Mouse (Mus musculus): ENCODE data around the gene Ppib. TPM values are rescaled to one million over a fixed set of nuclear protein-coding genes. Genes with fewer than 3 reads are reported as not detected.
A peak's percentile ranks its signal among the peaks of the same experiment; 100 is the strongest.

Gene Ppib
- total RNA-seq, 2 experiments from 2014 or later = 262 to 272 TPM

DNA sequence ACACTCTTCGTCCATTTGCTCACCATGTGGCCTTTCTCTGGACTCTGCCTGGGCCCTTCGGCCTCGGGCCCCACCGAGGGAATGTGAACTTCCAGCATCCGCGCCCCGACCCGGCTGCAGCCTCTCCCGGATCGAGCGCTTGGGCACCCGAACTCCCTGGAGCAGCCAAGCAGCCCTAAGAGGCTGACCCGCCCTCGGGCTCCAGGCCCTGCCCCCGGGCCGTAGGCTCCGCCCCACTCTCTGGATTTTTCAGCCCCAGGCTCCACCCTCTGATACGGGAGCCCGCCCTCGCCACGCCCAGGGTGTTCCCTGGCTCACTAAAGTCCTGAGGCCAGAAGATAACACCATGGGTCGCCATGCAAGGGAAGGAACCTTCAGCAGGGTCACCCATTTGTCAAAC, 9.6 kb downstream of the Ppib start, which contains the start of gene Snx22:
Snx22 (minus strand) TSS at position 137 of the 400 bp plus-strand sequence.
- peak; percentile 74 to 84 for DNase-seq
- intact Hi-C loops (cut with DNase I) = no loop called here

GRCm38 (mm10) chr9:66070151-66070550, 10.1 kb downstream of the Ppib start:
- intact Hi-C loops (cut with DNase I) = no loop called here
- no peak for DNase-seq

- DNase-seq = no peak
- intact Hi-C loops (cut with DNase I) = no loop called here
Measured at GRCm38 (mm10) chr9:66072754-66073153, 12.7 kb downstream of the Ppib start.

DNA sequence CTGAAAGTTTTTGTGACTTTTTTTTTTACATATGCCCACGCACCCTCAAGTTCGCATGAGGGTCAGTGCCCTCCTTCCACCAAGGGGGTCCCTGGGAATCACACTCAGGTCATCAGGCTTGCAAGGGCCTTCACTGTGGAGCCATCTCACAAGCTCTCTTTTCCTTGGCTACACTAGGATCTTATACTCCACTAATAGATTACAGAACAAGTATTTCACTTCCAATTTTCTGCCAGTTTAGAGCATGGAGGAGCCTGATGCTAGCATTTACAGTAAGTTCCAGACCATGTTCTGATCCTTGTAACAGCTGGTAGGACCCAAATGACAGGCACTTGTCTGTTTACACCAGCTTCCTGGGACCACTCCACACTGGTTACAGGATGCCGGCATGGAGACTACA, 18.1 kb downstream of the Ppib start:
- intact Hi-C loops (cut with DNase I) = no loop called here
- DNase-seq = no peak

DNA sequence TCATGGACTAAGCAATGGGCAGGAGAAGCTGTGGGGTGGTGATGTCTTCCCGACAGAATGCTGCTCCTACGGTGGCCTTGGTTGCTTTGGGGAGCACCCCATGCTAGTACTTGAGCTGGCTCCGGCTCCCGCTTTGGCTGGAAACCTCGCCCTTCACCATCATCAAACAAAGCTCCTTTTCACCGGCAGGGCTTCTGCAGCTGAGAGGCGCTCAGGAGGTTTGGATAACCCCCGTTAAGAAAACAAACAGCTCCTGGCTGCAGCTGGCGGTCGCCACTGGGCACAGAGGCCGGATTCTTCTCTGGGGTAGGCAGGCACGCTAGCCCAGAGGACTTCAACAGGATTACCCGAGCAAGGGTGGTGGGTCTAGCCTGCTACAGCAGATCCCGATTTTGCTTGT, 18.5 kb downstream of the Ppib start:
- intact Hi-C loops (cut with DNase I) = no loop called here
- DNase-seq = no peak

- intact Hi-C loops (cut with DNase I) = no loop called here
- DNase-seq = no peak
Measured at GRCm38 (mm10) chr9:66080804-66081459, 20.9 kb downstream of the Ppib start.

DNA sequence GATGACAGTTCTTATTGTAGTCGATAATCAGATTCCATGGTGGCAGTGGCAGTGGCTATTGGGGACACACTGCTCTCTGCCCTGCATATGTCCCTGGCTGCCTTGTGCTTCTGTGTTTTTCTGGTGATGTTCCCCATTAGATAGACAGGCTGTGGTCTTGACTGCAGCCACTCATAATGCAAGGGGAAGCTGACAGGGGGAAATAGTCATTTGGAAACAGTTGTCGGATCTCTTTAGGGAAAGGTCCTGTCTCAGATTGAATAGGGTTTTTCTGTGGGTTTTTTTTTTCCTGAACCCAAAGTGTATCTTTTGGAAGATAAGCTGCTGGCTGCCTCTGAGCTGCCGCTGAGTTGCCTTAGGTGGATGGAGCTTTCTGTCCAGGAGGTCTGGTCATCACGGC, 22.0 kb downstream of the Ppib start:
- no peak for DNase-seq
- intact Hi-C loops (cut with DNase I) = no loop called here

DNA sequence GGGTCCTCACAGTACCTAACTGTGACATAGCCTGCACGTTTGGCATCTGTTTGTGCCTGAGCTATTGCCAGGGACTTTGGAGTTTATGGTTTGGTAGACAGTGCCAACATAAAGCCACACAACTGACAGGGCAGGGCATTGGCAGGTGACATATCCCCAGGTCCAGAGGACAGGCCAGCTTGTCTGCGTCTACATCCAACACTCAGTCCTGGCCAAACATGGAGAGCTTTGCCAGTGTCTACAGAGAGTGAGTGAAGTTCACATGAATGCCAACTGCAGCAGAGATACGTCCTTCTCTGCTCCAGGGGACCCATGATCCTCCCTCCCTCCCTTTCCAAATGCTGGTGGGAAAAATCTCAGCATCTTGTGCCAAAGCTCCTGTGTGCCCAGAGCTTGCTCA, 24.1 kb downstream of the Ppib start:
- no peak for DNase-seq
- intact Hi-C loops (cut with DNase I) = no loop called here

DNA sequence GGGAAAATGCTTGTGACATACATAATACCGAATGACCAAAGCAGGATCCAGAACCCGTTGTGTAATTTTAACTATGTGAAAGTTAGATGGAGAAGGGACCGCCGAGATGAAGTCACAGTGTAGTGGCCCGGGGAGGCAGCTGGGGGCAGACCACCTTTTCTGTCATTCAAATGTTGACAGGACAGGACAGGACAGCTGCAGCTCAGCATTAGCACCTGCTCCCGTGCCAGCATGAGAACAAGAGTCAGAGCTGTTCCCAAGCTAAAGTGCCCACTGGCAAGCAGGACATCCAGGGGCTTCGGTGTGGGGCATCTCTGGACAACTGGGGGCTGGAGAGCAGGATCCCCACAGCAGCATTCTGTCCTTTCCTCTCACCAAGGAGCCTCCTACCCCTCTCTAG, 27.0 kb downstream of the Ppib start:
- no peak for DNase-seq
- intact Hi-C loops (cut with DNase I) = loop anchor here (5.0 kb wide), 1 partner anchor 180 kb away; the partner anchor contains the start of genes Csnk1g1 and Trip4

DNA sequence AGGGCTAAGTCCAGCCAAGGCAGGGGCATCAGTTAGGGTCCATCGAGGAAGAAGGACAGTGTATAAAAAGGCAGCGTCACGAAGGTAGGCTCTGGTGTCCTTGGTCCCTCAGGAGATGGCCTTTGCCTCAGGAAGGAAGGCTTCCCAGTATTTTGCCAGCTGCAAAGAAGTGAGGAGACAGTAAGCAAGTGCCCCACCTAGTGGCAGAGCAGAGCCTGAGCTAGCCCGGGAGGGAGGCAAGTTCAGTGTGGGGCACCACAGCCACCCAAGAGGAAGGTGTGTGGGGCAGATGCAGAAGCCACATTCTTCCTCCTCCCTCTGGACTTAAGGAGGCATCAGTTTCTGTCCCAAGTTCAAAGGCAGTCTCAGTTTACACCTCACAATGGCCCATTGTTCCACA, 28.4 kb downstream of the Ppib start:
- peak; percentile 55 to 69 for DNase-seq
- intact Hi-C loops (cut with DNase I) = loop anchor here (2.0 to 5.0 kb wide), 2 partner anchors 22 to 181 kb away; partner anchors contain the start of genes Csnk1g1 and Trip4

DNA sequence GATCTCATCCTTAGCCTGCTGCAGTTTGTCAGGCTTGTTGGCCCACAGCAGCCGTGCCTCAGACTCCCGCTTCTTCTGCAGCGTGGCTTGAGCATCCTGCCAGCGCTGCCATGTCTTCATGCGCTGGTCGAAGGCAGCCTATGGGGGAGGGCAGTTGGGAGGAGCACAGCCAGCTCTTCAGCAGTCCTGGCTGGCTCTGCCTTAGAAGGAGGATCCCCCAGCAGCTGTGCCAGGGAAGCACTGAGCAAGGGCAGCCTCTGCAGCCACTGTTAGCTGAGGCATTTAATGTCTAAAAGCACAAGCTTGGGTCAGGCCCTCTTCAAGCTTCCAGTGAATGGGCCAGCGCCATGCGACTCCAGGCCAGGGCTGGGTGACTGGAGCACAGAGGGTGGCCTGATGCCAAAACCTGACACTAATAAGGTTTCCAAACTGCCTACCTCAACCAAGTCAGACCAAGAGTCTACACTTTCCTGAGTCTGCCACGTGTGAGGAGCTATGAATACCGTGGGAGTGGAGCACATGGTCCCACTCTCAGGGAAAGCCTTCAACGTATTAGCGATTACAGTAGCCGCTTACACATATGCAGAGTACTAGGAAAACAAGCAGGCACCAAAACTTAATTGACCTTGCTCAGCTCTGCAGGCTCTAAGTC, 30.7 kb downstream of the Ppib start:
- DNase-seq = no peak
- intact Hi-C loops (cut with DNase I) = no loop called here

DNA sequence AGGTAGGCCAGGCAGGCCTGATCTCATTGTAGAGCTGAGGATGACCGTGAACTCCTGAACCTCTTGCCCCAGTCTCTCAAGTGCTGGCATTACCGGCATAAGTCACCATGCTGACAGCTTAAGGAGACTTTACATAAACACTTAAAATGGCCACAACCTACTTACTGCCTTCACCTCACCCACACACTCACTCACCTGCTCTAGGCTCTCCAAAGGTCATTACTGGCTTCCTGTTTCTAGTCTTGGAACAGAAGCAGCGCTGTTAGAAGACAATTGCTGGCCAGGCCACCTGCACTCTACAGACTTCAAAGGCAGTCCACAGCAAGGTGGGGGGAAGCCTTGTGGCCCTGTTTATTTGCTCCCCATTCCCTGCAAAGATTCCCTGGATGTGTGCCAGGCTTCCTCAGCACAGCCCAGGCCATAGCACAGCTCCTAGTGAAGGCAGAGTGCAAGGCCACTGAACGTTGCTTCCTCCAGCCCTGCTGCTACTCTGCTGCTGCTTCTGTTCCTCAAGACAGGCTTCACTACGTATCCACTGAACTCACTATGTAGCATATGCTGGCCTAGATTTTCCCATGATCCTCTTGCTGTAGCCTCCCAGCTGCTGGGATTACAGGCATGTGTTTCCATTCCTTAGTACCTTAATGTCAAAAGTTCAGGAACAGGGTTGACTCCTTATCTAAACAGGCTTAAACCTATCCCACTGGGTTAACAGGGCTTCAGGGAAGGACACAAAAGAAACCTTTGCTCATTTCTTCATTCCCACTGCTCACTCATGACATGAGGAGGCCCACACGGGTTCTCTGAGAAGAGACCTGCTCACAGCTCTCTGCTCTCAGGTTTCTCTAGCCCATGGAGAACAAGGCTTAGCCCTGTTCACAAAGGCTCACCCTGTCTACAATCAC, 31.6 kb downstream of the Ppib start:
- DNase-seq = no peak
- intact Hi-C loops (cut with DNase I) = no loop called here

DNA sequence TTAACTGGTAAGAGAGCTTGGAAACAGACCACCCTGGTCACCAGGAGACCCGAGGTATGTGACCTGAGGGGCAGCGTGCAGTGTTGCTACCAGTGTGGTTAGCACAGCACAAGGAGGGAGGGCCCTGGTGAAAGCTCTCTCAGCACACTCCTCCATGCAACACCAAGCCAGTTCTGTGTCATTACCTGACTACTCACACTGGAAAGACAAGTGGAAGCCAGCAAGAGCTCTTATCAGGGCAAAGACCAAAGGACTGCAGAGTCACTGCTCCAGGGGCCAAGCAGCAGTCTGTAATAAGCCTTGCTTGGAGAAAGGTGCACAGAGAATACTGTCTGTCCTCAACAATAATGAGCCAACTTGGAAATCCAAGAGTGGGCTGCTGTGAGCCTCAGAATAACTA, 32.6 kb downstream of the Ppib start:
- DNase-seq = no peak
- intact Hi-C loops (cut with DNase I) = no loop called here

- DNase-seq = no peak
- intact Hi-C loops (cut with DNase I) = no loop called here
Measured at GRCm38 (mm10) chr9:66101577-66101976, 41.6 kb downstream of the Ppib start.

GRCm38 (mm10) chr9:66102668-66103067, 42.6 kb downstream of the Ppib start:
- DNase-seq = no peak
- intact Hi-C loops (cut with DNase I) = no loop called here

DNA sequence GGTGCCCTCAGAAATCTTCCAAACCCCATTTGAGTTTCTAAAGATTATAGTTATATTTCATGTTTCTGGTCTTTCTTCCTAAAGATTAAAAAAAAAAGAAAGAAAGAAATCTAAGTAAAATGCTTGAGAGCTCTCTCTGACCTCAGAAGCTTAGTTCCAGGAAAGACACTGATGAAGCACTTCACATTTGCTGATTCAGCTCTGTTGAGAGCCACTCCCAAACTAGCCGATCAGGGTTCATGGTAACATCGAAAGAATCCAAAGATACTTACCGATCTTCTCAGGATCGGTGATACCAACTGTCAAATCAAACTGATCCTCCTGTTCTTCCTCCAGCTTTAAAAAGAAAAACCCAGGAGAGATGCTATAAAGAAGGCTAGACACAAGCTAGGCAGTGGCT, 44.6 kb downstream of the Ppib start:
- intact Hi-C loops (cut with DNase I) = no loop called here
- DNase-seq = no peak

DNA sequence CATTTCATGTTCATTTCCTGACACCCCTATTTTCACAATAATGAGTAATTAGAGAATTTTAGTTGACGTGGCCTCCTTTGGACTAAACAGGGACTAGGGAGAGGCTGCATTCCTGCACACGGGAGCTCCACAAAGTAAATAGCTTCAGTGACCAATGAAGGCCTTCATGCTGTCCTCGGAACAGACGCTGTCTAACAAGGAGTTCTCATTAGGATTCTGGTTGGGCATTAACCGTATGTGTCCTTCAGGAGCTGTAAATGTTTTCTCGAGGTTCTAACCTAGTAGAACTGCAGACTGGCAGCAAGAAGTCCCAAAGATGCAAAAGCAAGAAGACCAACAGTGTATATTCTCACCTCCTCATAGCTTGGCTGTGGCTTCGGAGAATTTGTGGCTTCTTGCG, 45.1 kb downstream of the Ppib start:
- no peak for DNase-seq
- intact Hi-C loops (cut with DNase I) = no loop called here

DNA sequence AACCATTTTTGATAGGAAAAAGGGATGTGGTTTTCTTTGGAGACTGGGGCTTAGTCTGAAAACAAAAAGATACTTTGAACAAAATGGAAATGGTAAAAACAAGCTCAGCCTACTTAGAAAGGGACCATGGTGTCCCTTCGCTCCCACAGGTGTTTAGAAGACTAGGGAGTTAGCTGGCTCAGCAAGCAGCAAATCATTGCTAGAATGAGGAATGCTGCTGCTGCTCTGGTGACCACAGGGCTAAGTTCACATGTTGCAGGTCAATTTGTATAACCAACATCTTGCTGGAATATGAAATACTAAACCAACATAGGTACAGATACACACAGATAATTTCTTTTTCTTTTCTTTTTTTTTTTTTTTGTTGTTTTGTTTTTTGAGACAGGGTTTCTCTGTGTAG, 49.6 kb downstream of the Ppib start:
- no peak for DNase-seq
- intact Hi-C loops (cut with DNase I) = no loop called here

DNA sequence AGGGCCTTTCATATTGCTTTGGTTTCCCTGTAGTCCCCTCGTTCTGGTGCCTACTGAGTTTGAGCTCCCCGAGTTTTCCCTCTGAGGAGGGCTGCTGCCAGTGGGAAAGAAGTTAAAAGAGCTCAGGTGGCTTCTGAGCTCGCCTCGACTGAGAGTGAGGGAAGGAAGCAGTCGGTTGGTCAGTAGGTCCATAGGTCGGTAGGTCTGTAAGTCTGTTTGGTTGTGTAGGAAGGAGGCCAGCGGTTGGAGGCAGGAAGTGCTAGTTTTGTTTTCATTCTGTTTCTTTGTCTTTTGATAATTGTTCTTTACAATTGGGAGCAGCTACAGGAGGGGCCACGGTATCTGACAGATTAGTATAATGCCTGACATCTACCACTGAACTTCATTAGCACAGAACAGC, 50.1 kb downstream of the Ppib start:
- intact Hi-C loops (cut with DNase I) = no loop called here
- no peak for DNase-seq

DNA sequence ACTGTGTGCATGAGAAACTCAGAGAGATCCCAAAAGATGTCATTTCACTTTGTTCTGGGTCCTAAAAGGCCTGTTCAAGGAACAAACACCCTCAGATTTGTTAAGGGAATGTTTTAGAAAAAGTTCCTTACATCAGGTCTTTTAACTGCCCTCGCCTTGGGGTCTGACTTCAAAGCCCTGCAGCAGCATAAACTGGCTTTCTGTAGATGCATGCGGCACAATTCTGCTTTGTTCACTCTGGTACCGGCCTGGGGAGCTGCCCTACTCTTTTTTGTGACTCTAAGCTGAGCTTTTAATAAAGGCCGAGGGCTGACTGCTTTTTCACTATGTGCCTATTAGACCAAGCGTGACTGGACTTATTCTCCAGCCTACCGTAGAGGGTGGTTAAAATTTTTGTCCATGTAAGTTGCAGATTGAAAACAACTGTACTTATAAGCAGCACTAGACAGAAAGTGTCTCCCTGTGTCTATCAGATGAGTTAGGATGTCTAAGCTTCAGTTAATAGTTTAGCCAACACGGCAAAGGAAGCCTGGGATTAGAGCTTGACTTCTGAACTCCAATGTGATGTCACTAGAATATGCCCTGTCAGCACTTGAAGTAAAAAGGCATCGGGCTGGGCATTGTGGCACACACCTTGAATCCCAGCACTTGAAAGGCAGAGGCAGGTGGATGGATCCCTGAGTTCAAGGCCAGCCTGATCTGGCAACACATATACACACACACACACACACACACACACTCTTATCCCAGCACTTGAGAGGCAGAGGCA, 50.8 kb downstream of the Ppib start:
- DNase-seq = no peak
- intact Hi-C loops (cut with DNase I) = no loop called here

- DNase-seq = no peak
- intact Hi-C loops (cut with DNase I) = no loop called here
Measured at GRCm38 (mm10) chr9:66114341-66114740, 54.3 kb downstream of the Ppib start.

All from heart, postnatal 10 days (tissue).